ENCODE assay signal across 24 mouse cellular contexts in genomic region chr11:118888426-118888825, GRCm38 (mm10).
"Had no signal": no experiment of that assay in that cellular context is flagged by ENCODE, and none has a peak within 500 bp of the region (broad histone marks: within the 10 kb centered on the region; RNA-seq: fewer than 3 reads in every experiment).

No protein-coding gene starts in this region.

- H3K36me3 ChIP-seq: limb, embryonic 10.5 days; limb, embryonic 13.5 days; liver, embryonic 12.5 days; liver, embryonic 15.5 days; lung, embryonic 15.5 days; neural tube, embryonic 15.5 days; stomach, embryonic 15.5 days had no signal

- H3K4me1 ChIP-seq: limb, embryonic 13.5 days; liver, embryonic 12.5 days; liver, embryonic 15.5 days; lung, embryonic 15.5 days; stomach, embryonic 15.5 days had no signal

- H3K9ac ChIP-seq: limb, embryonic 13.5 days; liver, embryonic 12.5 days; liver, embryonic 15.5 days; lung, embryonic 15.5 days; neural tube, embryonic 12.5 days; neural tube, embryonic 15.5 days; stomach, embryonic 15.5 days had no signal

- H3K9me3 ChIP-seq: limb, embryonic 10.5 days; limb, embryonic 13.5 days; liver, embryonic 12.5 days; liver, embryonic 15.5 days; lung, embryonic 15.5 days; midbrain, embryonic 10.5 days; neural tube, embryonic 12.5 days; neural tube, embryonic 15.5 days; stomach, embryonic 15.5 days had no signal

- H3K27me3 ChIP-seq: lung, embryonic 15.5 days; neural tube, embryonic 12.5 days; neural tube, embryonic 15.5 days; stomach, embryonic 15.5 days had no signal

- H3K27ac ChIP-seq: limb, embryonic 10.5 days; limb, embryonic 13.5 days; liver, embryonic 12.5 days; liver, embryonic 15.5 days; lung, embryonic 15.5 days; midbrain, embryonic 10.5 days; neural tube, embryonic 12.5 days; neural tube, embryonic 15.5 days; stomach, embryonic 15.5 days had no signal

- H3K4me2 ChIP-seq: limb, embryonic 13.5 days; liver, embryonic 12.5 days; liver, embryonic 15.5 days; lung, embryonic 15.5 days; neural tube, embryonic 12.5 days; neural tube, embryonic 15.5 days; stomach, embryonic 15.5 days had no signal

- ATAC-seq: liver, embryonic 12.5 days had no signal

- DNase-seq: kidney, adult 18-20 months; kidney, adult 9 months; kidney, postnatal 14 days; kidney, postnatal 4 days; layer of hippocampus, postnatal 36 days; liver; lung, adult 18-20 months; lung, postnatal 10 days; lung, postnatal 36 days; midbrain, embryonic 14.5 days; right cerebral cortex, adult 18-20 months; right cerebral cortex, postnatal 14 days; spleen, adult 18-20 months; thymus, postnatal 25 days had no signal

- H3K4me3 ChIP-seq: limb, embryonic 10.5 days; limb, embryonic 13.5 days; liver, embryonic 12.5 days; liver, embryonic 15.5 days; lung, embryonic 15.5 days; megakaryocyte, embryonic 14.5 days; midbrain, embryonic 10.5 days; neural tube, embryonic 12.5 days; neural tube, embryonic 15.5 days; stomach, embryonic 15.5 days had no signal
